Mouse (Mus musculus): Measurements from ENCODE around the gene Hist1h2ba. TPM values are rescaled to one million over a fixed set of nuclear protein-coding genes. Genes with fewer than 3 reads are reported as not detected.

Hist1h2ba gene
- polyA plus RNA-seq, 1 experiment: not detected

DNA sequence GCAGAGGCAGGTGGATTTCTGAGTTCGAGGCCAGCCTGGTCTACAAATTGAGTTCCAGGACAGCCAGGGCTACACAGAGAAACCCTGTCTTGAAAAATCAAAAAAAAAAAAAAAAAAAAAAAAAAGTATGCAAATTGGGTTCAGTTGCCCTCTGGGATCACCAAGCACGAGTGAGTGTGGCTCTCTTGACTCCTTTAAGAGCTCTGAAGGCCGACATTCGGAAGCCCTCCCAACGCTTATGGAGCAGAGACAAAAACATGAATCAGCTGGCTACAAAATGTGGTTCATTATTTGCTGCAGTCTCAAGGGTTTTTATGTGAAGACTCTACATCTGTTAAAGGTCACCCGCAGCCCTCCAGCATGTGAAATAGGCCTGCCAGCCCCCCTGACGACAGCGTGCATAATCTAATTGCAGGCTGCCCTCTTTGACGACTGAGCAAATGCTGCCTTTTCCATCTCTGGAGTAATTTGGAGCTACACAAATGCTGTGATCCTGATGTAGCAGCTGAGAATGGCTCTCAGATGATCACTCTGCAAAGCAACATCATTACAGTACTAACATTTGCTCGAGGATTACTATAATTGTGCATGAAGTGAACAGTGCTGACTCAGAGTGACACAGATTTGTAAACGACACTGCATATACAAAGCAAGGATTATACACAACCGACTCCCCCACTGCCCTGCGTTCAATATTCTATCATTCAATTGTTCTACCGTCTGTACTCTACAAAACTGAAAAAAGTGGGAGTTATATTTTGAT is 15.7 kb upstream of the Hist1h2ba start:
- H3K36me3 ChIP-seq (ENCODE audit: control insufficient read depth, insufficient read depth, low read length, poor library complexity, severe bottlenecking): no peaks in the 10 kb centered on the region
- H3K27me3 ChIP-seq (ENCODE audit: control insufficient read depth, insufficient read depth, low read length, poor library complexity, severe bottlenecking): no peaks in the 10 kb centered on the region; the same call in 1 of the 2 replicates
- no peak overlapping the region for H3K27ac ChIP-seq (ENCODE audit: insufficient read depth, low read length)
- no peak overlapping the region for H3K9ac ChIP-seq (ENCODE audit: low read depth, poor library complexity, severe bottlenecking)
- TF ChIP-seq POLR2A (IDR thresholded peaks at IDR 0.05; ENCODE audit: insufficient read depth, low read length) (no peak), CTCF (IDR thresholded peaks at IDR 0.05; ENCODE audit: low read depth, low read length) (no peak), EP300 (IDR thresholded peaks at IDR 0.05; ENCODE audit: insufficient read depth, low read depth, low read length) (no peak)
- no peak overlapping the region for H3K4me3 ChIP-seq (ENCODE audit: low read depth, low read length)
- no peaks in the 10 kb centered on the region for H3K9me3 ChIP-seq (replicated peaks; ENCODE audit: control insufficient read depth, insufficient read depth, low read length, poor library complexity, severe bottlenecking)
- no peaks in the 10 kb centered on the region for H3K4me1 ChIP-seq (ENCODE audit: control insufficient read depth, insufficient read depth, low read length)

DNA sequence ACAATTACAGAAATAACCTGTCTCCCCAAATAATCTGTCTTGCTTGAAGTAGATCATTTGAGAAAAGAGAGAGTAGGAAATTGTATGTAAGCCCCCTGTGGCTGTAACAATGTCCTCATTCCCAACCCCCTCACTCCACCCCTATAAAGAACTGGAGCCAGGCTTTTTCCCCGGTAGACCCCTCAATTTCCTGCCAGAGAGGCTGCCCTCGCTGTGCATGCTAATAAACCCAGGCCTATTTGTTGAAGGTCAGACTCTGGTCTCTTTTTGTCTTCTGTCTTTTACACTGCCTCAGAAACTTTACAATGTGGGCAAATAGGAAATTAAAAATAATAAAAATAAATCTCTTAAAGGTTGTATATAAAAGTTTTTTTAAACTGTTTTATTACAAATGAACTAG is 12.3 kb upstream of the Hist1h2ba start:
- Histone ChIP-seq H3K36me3 (ENCODE audit: control insufficient read depth, insufficient read depth, low read length, poor library complexity, severe bottlenecking) (no peaks in the 10 kb centered on the region), H3K27me3 (ENCODE audit: control insufficient read depth, insufficient read depth, low read length, poor library complexity, severe bottlenecking) (no peaks in the 10 kb centered on the region; the same call in 1 of the 2 replicates), H3K4me3 (ENCODE audit: low read depth, low read length) (no peak overlapping the region), H3K9me3 (replicated peaks; ENCODE audit: control insufficient read depth, insufficient read depth, low read length, poor library complexity, severe bottlenecking) (no peaks in the 10 kb centered on the region), H3K4me1 (ENCODE audit: control insufficient read depth, insufficient read depth, low read length) (no peaks in the 10 kb centered on the region), H3K9ac (ENCODE audit: low read depth, poor library complexity, severe bottlenecking) (no peak overlapping the region), H3K27ac (ENCODE audit: insufficient read depth, low read length) (no peak overlapping the region)
- TF ChIP-seq EP300 (IDR thresholded peaks at IDR 0.05; ENCODE audit: insufficient read depth, low read depth, low read length) (no peak), CTCF (IDR thresholded peaks at IDR 0.05; ENCODE audit: low read depth, low read length) (no peak)

DNA sequence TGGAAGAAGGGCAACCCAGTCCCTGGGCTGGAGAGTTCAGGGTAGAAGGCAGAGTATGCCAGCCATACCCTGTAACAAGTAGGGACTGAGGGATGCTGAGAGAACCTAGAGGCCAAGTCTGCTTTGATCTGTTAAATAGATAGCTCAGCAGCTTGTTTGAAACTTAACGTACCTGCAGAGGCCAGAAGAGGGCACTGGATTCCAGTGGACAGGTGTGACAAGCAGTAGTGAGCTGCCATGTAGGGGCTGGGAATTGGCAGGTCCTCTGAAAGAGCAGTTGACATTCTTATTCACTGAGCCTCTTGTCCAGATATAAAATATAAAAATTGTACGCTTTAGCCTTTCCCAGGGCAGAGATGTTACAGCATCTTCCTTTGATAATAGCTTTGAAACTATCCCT is 8.9 kb upstream of the Hist1h2ba start:
- H3K4me3 ChIP-seq (ENCODE audit: low read depth, low read length): no peak overlapping the region
- H3K27me3 ChIP-seq (ENCODE audit: control insufficient read depth, insufficient read depth, low read length, poor library complexity, severe bottlenecking): no peaks in the 10 kb centered on the region; the same call in 1 of the 2 replicates
- no peaks in the 10 kb centered on the region for H3K4me1 ChIP-seq (ENCODE audit: control insufficient read depth, insufficient read depth, low read length)
- no peaks in the 10 kb centered on the region for H3K9me3 ChIP-seq (replicated peaks; ENCODE audit: control insufficient read depth, insufficient read depth, low read length, poor library complexity, severe bottlenecking)
- no peak for TF ChIP-seq POLR2A (IDR thresholded peaks at IDR 0.05; ENCODE audit: insufficient read depth, low read length)
- TF ChIP-seq CTCF (IDR thresholded peaks at IDR 0.05; ENCODE audit: low read depth, low read length): peak; percentile 62
- H3K36me3 ChIP-seq (ENCODE audit: control insufficient read depth, insufficient read depth, low read length, poor library complexity, severe bottlenecking): no peaks in the 10 kb centered on the region
- H3K9ac ChIP-seq (ENCODE audit: low read depth, poor library complexity, severe bottlenecking): no peak overlapping the region
- no peak overlapping the region for H3K27ac ChIP-seq (ENCODE audit: insufficient read depth, low read length)

DNA sequence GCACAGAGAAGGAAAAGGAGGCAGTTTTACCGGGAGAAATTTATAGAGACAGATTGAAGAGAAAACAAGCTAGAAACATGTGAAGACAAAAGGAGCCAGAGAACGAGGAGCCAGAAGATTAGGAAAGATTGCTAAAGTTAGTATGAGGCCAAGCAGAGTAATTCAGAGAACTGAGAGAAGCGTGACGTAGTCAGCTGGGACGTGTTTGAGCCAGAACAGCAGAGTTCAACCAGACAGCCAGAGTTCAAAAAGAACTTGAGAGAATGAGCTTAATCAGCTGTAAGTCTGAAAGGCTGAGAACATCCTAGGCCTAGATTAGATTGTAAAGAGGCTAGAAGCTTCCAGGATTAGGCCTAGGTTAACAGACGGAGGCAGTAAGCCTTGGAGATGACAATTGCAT is 6.3 kb upstream of the Hist1h2ba start:
- H3K9ac ChIP-seq (ENCODE audit: low read depth, poor library complexity, severe bottlenecking): no peak overlapping the region
- H3K27ac ChIP-seq (ENCODE audit: insufficient read depth, low read length): no peak overlapping the region
- no peak overlapping the region for H3K4me3 ChIP-seq (ENCODE audit: low read depth, low read length)
- H3K36me3 ChIP-seq (ENCODE audit: control insufficient read depth, insufficient read depth, low read length, poor library complexity, severe bottlenecking): no peaks in the 10 kb centered on the region
- no peaks in the 10 kb centered on the region for H3K4me1 ChIP-seq (ENCODE audit: control insufficient read depth, insufficient read depth, low read length)
- H3K27me3 ChIP-seq (ENCODE audit: control insufficient read depth, insufficient read depth, low read length, poor library complexity, severe bottlenecking): no peaks in the 10 kb centered on the region; the same call in 1 of the 2 replicates
- no peak for TF ChIP-seq CTCF (IDR thresholded peaks at IDR 0.05; ENCODE audit: low read depth, low read length)
- no peak for TF ChIP-seq EP300 (IDR thresholded peaks at IDR 0.05; ENCODE audit: insufficient read depth, low read depth, low read length)
- TF ChIP-seq POLR2A (IDR thresholded peaks at IDR 0.05; ENCODE audit: insufficient read depth, low read length): no peak
- H3K9me3 ChIP-seq (replicated peaks; ENCODE audit: control insufficient read depth, insufficient read depth, low read length, poor library complexity, severe bottlenecking): no peaks in the 10 kb centered on the region

DNA sequence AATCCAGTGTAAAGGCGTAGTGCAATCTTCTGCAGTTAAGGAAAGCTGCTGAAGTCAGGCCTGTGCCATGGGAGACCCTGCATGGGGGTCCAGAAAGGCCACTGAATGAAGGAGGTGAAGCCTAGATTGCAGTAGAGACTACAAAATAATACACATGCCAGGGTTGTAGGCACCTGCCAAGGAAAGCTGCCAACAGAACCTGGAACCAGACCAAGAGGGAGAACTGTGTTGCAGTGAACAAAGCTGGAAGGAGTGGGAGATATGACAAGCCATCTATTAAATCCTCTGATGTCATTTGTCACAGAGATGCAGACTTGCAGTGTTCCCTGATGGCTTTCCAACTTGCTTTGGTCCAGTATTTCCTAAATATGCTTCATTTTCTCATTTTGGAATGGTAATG is 4.7 kb upstream of the Hist1h2ba start:
- no peak overlapping the region for H3K4me3 ChIP-seq (ENCODE audit: low read depth, low read length)
- H3K4me1 ChIP-seq (ENCODE audit: control insufficient read depth, insufficient read depth, low read length): no peaks in the 10 kb centered on the region
- H3K36me3 ChIP-seq (ENCODE audit: control insufficient read depth, insufficient read depth, low read length, poor library complexity, severe bottlenecking): no peaks in the 10 kb centered on the region
- no peak overlapping the region for H3K27ac ChIP-seq (ENCODE audit: insufficient read depth, low read length)
- H3K27me3 ChIP-seq (ENCODE audit: control insufficient read depth, insufficient read depth, low read length, poor library complexity, severe bottlenecking): no peaks in the 10 kb centered on the region
- H3K9me3 ChIP-seq (replicated peaks; ENCODE audit: control insufficient read depth, insufficient read depth, low read length, poor library complexity, severe bottlenecking): no peaks in the 10 kb centered on the region
- TF ChIP-seq POLR2A (IDR thresholded peaks at IDR 0.05; ENCODE audit: insufficient read depth, low read length) (no peak), CTCF (IDR thresholded peaks at IDR 0.05; ENCODE audit: low read depth, low read length) (no peak), EP300 (IDR thresholded peaks at IDR 0.05; ENCODE audit: insufficient read depth, low read depth, low read length) (no peak)
- H3K9ac ChIP-seq (ENCODE audit: low read depth, poor library complexity, severe bottlenecking): no peak overlapping the region

DNA sequence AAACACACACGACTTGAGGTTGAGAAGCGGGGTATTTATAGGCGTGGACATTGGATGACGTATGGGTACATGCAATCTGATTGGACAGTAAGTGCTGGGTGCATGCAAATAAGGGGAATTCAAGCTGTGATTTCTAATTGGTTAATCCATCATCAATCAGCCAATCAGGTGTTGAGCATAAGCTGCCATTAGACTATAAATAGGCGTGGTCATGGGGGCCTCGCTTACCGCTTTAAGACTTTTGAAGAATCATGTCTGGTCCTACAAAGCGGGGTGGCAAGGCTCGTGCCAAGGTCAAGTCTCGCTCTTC is 210 bp upstream of the Hist1h2ba start, which contains the start of gene Hist1h2aa:
Hist1h2aa (plus strand) TSS at position 252 of the 310 bp plus-strand sequence.
- TF ChIP-seq POLR2A (IDR thresholded peaks at IDR 0.05; ENCODE audit: insufficient read depth, low read length): no peak
- no peak for TF ChIP-seq EP300 (IDR thresholded peaks at IDR 0.05; ENCODE audit: insufficient read depth, low read depth, low read length)
- no peak for TF ChIP-seq CTCF (IDR thresholded peaks at IDR 0.05; ENCODE audit: low read depth, low read length)
- Histone ChIP-seq H3K27ac (ENCODE audit: insufficient read depth, low read length) (no peak within 1 kb of the TSS), H3K4me1 (ENCODE audit: control insufficient read depth, insufficient read depth, low read length) (no peaks in the 10 kb centered on the region), H3K4me3 (ENCODE audit: low read depth, low read length) (0 out of 2 replicates have a peak within 1 kb of the TSS, but pooled peaks have one; percentile 12), H3K9me3 (replicated peaks; ENCODE audit: control insufficient read depth, insufficient read depth, low read length, poor library complexity, severe bottlenecking) (no peaks in the 10 kb centered on the region), H3K36me3 (ENCODE audit: control insufficient read depth, insufficient read depth, low read length, poor library complexity, severe bottlenecking) (no peaks in the 10 kb centered on the region), H3K27me3 (ENCODE audit: control insufficient read depth, insufficient read depth, low read length, poor library complexity, severe bottlenecking) (no peaks in the 10 kb centered on the region), H3K9ac (ENCODE audit: low read depth, poor library complexity, severe bottlenecking) (no peak within 1 kb of the TSS)

Data from ES-Bruce4 (cell line).